Mouse (Mus musculus) heart, embryonic 16.5 days (tissue): ENCODE data around the gene Rbpms2. TPM values are rescaled to one million over a fixed set of nuclear protein-coding genes. Genes with fewer than 3 reads are reported as not detected.
A peak's percentile ranks its signal among the peaks of the same experiment; 100 is the strongest.

Experiments
- ATAC-seq: fragments of 200-750 bp; cut with Nextera tagmentation; replicated peaks from 2 replicates; pipeline ENCODE4 v1.8.0; 2017; ENCODE audit warnings: moderate number of reproducible peaks; ENCODE audit not compliant: insufficient read depth, low FRiP score; ENCODE audit errors: extremely low read depth
- H3K27ac ChIP-seq: fragments of 300-500 bp; sonication (generic); 2 replicates; pipeline ENCODE4 v1.5.1; 2014; ENCODE audit warnings: mild to moderate bottlenecking, low read length, control low read depth, moderate library complexity
- H3K27me3 ChIP-seq: fragments of 300-500 bp; sonication (generic); 2 replicates; pipeline ENCODE4 v1.6.1; 2014; ENCODE audit warnings: low read length, mixed read lengths; ENCODE audit not compliant: control insufficient read depth, insufficient read depth
- H3K36me3 ChIP-seq: fragments of 300-500 bp; sonication (generic); 2 replicates; pipeline ENCODE4 v1.6.1; 2014; ENCODE audit not compliant: control insufficient read depth, insufficient read depth
- H3K4me1 ChIP-seq: fragments of 300-500 bp; sonication (generic); 2 replicates; pipeline ENCODE4 v1.6.1; 2014; ENCODE audit warnings: low read length, mixed read lengths; ENCODE audit not compliant: control insufficient read depth, insufficient read depth
- H3K4me2 ChIP-seq: fragments of 300-500 bp; sonication (generic); 2 replicates; pipeline ENCODE4 v1.6.1; 2014; ENCODE audit warnings: low read depth, mild to moderate bottlenecking, control low read depth, low read length
- H3K4me3 ChIP-seq: fragments of 300-500 bp; sonication (generic); 2 replicates; pipeline ENCODE4 v1.5.1; 2014; ENCODE audit warnings: mild to moderate bottlenecking, control low read depth, low read length
- H3K9ac ChIP-seq: fragments of 300-500 bp; sonication (generic); 2 replicates; pipeline ENCODE4 v1.6.1; 2014; ENCODE audit warnings: low read length, control low read depth
- H3K9me3 ChIP-seq: fragments of 300-500 bp; sonication (generic); replicated peaks from 2 replicates; pipeline ENCODE4 v1.6.1; 2016; ENCODE audit warnings: low read length; ENCODE audit not compliant: control insufficient read depth
- WGBS: fragments of 180-500 bp; shearing (Covaris S2); extraction: QIAGEN DNeasy Blood & Tissue Kit; methylation state at CpG from one replicate; pipeline ENCODE4 v1.1.7; 2014; 5-methylcytosine and 5-hydroxymethylcytosine counted together
- polyA plus RNA-seq: library from polyadenylated mRNA; unstranded; fragments of >200 nt; fragmentation: Nextera tagmentation; extraction: Ambion mirVana; gene quantifications from 2 replicates; pipeline ENCODE4 v1.2.1, GENCODE M21; 2015

The Rbpms2 gene
- 105 and 108 TPM in 2 replicates for polyA plus RNA-seq

DNA sequence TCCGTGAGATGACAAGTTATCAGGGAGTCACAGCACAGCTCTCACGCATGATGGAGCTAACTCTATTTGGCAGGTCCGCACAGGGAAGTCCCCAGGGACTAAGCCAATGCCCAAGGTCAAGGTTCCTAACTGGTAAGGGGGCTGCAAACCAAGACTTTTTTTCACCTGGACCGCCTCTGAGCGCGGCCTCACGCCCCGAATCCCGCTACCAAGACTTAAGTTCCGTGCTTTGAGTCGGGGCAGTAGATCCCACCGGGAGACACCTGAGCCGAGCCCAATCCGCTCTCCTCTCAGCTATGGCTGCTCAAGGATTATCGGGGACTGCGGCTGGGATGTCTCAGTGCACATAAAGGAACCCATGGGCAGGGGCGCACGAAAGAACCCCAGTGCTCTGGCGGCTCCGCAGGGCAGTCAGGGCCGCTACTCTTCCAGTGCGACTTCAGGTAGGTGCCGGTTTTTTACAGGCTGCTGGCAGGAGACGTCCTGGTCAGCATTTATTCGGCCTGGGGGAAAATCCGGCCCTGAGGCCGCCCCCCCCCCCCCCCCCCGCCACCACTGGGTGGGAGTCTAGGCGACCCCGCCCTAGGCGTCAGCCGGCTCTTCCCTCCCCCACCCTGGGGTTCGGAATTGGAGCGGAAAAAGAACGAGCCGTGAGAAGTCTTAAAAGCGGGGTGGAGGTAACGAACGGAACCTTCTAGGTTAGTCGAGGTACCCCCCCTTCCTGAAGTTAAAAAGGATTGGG lies at the start of gene Rbpms2:
Rbpms2 (plus strand) TSS at position 624 of the 742 bp plus-strand sequence.
- Histone ChIP-seq H3K27me3 (no peaks in the 10 kb centered on the region), H3K4me3 (peak within 1 kb of the TSS; percentile 90), H3K9me3 (no peaks in the 10 kb centered on the region), H3K27ac (peak within 1 kb of the TSS; percentile 96), H3K9ac (peak within 1 kb of the TSS; percentile 95), H3K4me2 (peak within 1 kb of the TSS; percentile 93), H3K4me1 (peaks cover 11% of the 10 kb centered on the region), H3K36me3 (no peaks in the 10 kb centered on the region)
- ATAC-seq: no peak
- 1% methylated on average over 37 of the region's 40 CpGs for WGBS

- Histone ChIP-seq H3K27ac (peak within 1 kb of the TSS; percentile 85), H3K27me3 (no peaks in the 10 kb centered on the region), H3K9ac (peak within 1 kb of the TSS; percentile 88), H3K4me1 (peaks cover 49% of the 10 kb centered on the region), H3K9me3 (no peaks in the 10 kb centered on the region), H3K36me3 (no peaks in the 10 kb centered on the region), H3K4me2 (peak within 1 kb of the TSS; percentile 66), H3K4me3 (peak within 1 kb of the TSS; percentile 82)
- 1% methylated on average over 44 of the region's 45 CpGs for WGBS
- ATAC-seq: peak; percentile 93
These were observed 49.6 kb upstream of the Rbpms2 start, which contains the start of gene Plekho2 for GRCm38 (mm10) chr9:65579781-65580371. Gene Plekho2 (minus strand): TSS chr9:65580040.

- Histone ChIP-seq H3K9me3 (no peaks in the 10 kb centered on the region), H3K4me1 (peaks cover 41% of the 10 kb centered on the region), H3K27ac (peak overlapping the region; percentile 85), H3K4me2 (peak overlapping the region; percentile 66), H3K4me3 (peak overlapping the region; percentile 82), H3K9ac (peak overlapping the region; percentile 67), H3K36me3 (no peaks in the 10 kb centered on the region), H3K27me3 (no peaks in the 10 kb centered on the region)
- ATAC-seq: peak; percentile 19; the same call in 1 of the 2 replicates
- WGBS: 4% methylated on average over 22 of the region's 29 CpGs
These were observed 48.8 kb upstream of the Rbpms2 start for GRCm38 (mm10) chr9:65580401-65581256.

DNA sequence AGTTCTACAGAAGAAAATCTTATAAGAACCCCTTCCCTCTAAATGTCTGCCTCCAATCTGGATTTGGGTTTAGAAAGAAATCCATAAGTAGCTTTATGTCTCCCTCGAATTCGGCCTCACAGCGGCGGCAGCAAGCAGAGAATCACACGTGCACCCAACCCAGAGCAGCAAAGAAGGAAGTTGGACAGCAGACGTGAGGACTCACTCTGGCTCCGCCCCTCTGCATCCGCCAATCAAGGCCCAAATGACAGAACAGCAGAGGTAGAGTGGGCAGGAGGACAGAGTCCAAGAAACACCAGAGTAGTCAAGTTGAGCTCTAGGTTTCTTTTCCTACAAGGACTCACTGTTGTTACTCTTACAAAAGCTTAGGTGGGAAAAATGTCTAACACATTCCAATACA lies 46.4 kb upstream of the Rbpms2 start:
- ATAC-seq: no peak
- H3K9ac ChIP-seq: no peak overlapping the region
- H3K36me3 ChIP-seq: no peaks in the 10 kb centered on the region
- H3K9me3 ChIP-seq: no peaks in the 10 kb centered on the region
- no peak overlapping the region for H3K4me3 ChIP-seq
- WGBS: 18% methylated on average over 8 of the region's 8 CpGs
- no peaks in the 10 kb centered on the region for H3K27me3 ChIP-seq
- H3K4me1 ChIP-seq: peaks cover 23% of the 10 kb centered on the region
- no peak overlapping the region for H3K27ac ChIP-seq
- no peak overlapping the region for H3K4me2 ChIP-seq

DNA sequence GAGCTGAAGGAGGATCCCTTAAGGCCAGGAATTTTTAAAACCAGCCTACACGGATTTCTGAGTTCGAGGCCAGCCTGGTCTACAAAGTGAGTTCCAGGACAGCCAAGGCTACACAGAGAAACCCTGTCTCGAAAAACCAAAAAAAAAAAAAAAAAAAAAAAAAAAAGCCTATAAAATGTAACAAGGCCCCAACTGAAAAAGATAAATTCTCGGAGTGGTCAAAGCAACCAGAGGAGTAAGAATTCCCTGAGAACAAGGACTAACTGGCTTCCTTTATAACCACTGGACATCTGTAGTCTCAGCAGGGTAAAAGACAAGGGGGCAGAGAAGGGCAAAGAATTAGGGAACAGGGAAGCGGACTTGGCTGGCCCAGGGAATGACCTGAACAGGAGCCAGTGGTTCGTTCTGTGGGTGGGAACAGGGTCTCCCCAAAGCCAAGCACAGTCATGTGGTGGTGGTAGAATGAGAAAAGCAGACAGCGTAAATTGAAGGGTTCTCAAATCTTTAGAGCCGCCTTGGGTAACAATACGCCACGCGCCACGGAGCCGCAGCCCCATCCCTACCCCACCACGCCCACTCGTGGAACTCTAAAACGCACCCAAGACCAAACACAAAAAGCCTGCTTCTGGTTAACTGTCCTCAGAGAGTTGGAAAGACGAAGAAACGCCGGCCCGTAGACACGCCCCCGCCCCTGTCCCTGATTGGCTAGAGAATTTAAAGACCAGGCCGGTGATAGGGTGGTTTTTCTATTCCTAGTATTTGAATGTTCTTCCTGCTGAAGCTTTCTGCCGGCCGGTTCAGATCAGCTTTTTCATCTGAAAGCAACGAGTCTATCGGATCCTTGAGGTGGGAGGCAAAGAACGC lies 42.8 kb upstream of the Rbpms2 start, which contains the start of gene Pif1:
Pif1 (plus strand) TSS at position 755 of the 864 bp plus-strand sequence.
- peaks cover 5% of the 10 kb centered on the region for H3K36me3 ChIP-seq
- H3K4me2 ChIP-seq: peak within 1 kb of the TSS; percentile 93
- H3K27ac ChIP-seq: peak within 1 kb of the TSS; percentile 71
- peaks cover 16% of the 10 kb centered on the region for H3K4me1 ChIP-seq
- H3K9me3 ChIP-seq: no peaks in the 10 kb centered on the region
- H3K27me3 ChIP-seq: no peaks in the 10 kb centered on the region
- H3K4me3 ChIP-seq: peak within 1 kb of the TSS; percentile 70
- WGBS: 8% methylated on average over 28 of the region's 28 CpGs
- peak; percentile 73 for ATAC-seq
- peak within 1 kb of the TSS; percentile 73 for H3K9ac ChIP-seq

DNA sequence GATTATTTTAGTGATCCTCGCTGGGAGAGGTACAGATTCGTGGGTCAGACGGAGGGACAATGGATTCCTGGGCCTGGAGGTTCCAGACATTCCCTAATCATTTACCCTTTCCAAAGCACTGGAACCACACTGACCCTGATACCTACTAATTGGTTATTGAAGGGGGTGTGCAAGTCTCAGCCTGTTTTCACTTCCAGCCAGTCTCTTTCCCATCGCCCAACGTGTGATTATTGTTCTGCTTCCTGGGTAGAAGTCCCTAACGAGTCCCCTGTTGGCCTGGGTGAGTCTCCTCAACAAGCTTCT lies 42.2 kb upstream of the Rbpms2 start:
- ATAC-seq: no peak
- H3K27ac ChIP-seq: no peak overlapping the region
- H3K27me3 ChIP-seq: no peaks in the 10 kb centered on the region
- H3K4me2 ChIP-seq: peak overlapping the region; percentile 93
- H3K9me3 ChIP-seq: no peaks in the 10 kb centered on the region
- peaks cover 16% of the 10 kb centered on the region for H3K4me1 ChIP-seq
- WGBS: 0% methylated on average over 6 of the region's 6 CpGs
- H3K4me3 ChIP-seq: peak overlapping the region; percentile 70
- peak overlapping the region; percentile 73 for H3K9ac ChIP-seq
- peaks cover 8% of the 10 kb centered on the region for H3K36me3 ChIP-seq

DNA sequence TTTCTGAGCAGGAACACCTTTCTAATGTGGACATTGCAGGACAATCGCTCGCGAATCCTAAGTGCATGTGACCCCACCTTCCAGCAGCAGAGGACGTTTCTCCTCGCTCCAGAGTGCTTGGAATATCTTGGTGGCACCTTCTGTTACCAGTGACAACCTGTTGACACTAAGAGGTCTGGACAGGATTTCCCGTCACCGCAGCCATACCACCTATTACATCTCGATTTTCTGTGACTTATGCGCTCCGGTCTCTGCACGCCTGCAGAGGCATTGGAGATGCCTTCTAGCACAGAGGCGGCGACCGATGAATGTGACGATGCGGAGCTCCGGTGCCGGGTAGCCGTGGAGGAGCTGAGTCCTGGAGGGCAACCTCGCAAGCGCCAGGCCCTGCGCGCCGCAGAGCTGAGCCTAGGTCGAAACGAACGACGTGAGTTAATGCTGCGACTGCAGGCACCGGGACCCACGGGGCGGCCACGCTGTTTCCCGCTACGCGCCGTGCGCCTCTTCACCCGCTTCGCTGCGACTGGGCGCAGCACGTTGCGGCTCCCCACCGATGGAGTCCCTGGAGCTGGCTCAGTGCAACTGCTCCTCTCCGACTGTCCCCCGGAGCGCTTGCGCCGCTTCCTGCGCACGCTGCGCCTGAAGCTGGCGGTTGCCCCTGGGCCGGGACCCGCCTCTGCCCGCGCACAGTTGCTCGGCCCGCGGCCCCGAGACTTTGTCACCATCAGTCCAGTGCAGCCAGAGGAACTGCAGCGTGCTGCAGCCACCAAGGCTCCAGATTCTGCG lies 41.7 kb upstream of the Rbpms2 start:
- no peaks in the 10 kb centered on the region for H3K9me3 ChIP-seq
- 0 out of 2 replicates have a peak overlapping the region, but pooled peaks have one; percentile 5 for H3K27ac ChIP-seq
- under 1% methylated on average over 64 of the region's 64 CpGs for WGBS
- peaks cover 16% of the 10 kb centered on the region for H3K4me1 ChIP-seq
- H3K4me3 ChIP-seq: peak overlapping the region; percentile 70
- peak overlapping the region; percentile 73 for H3K9ac ChIP-seq
- H3K4me2 ChIP-seq: peak overlapping the region; percentile 93
- peak; percentile 19 for ATAC-seq
- no peaks in the 10 kb centered on the region for H3K27me3 ChIP-seq
- H3K36me3 ChIP-seq: peaks cover 8% of the 10 kb centered on the region

DNA sequence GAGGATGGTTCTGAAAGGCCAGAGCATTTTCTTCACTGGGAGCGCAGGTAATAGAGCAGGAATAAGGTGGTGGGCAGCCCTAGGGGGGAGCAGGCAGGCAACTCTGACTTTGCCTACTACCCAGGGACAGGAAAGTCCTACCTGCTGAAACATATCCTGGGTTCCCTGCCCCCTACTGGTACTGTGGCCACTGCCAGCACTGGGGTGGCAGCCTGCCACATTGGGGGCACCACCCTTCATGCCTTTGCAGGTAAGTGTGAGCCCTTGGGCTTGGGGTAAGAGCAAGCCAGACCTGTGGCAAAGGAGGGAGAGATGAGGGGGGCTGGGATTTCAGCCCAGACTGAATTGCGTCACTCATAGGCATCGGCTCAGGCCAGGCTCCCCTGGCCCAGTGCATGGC lies 40.4 kb upstream of the Rbpms2 start:
- ATAC-seq: no peak
- H3K9ac ChIP-seq: no peak overlapping the region
- H3K9me3 ChIP-seq: 0 out of 2 replicates have a peak, but pooled peaks cover 2% of the 10 kb centered on the region

More for the DNA sequence above, 40.4 kb upstream of the Rbpms2 start:
- Histone ChIP-seq H3K27ac (no peak overlapping the region), H3K4me2 (peak overlapping the region; percentile 93), H3K4me3 (peak overlapping the region; percentile 70), H3K4me1 (peaks cover 16% of the 10 kb centered on the region), H3K27me3 (no peaks in the 10 kb centered on the region), H3K36me3 (peaks cover 18% of the 10 kb centered on the region)
- WGBS: 81% methylated on average over 3 of the region's 3 CpGs
